Mouse (Mus musculus): Measurements from ENCODE around the gene Gata5. TPM values are rescaled to one million over a fixed set of nuclear protein-coding genes. Genes with fewer than 3 reads are reported as not detected.

Gata5 gene
- not detected for polyA plus RNA-seq (2017; shearing (Covaris generic))

GRCm38 (mm10) chr2:180334551-180334986 is at the start of gene Gata5:
TSS of gene Gata5 (minus strand) at chr2:180334699.

GRCm38 (mm10) chr2:180289440-180290108 is 44.9 kb downstream of the Gata5 start, which contains the start of gene Rbbp8nl:
TSS of gene Rbbp8nl (minus strand) at chr2:180289879.

Other genes with a start within 250 kb of the Gata5 start
- not detected for gene Hrh3, start 230.2 kb downstream of the Gata5 start, polyA plus RNA-seq (2017; shearing (Covaris generic))
- gene Osbpl2, start 215.4 kb downstream of the Gata5 start, polyA plus RNA-seq (2017; shearing (Covaris generic)) = 44.2 TPM
- gene Adrm1, start 163.2 kb downstream of the Gata5 start, polyA plus RNA-seq (2017; shearing (Covaris generic)) = 158 TPM
- gene Lama5, start 108.8 kb downstream of the Gata5 start, polyA plus RNA-seq (2017; shearing (Covaris generic)) = 0.47 TPM
- gene Rps21, start 77.3 kb downstream of the Gata5 start, polyA plus RNA-seq (2017; shearing (Covaris generic)) = 936 TPM
- gene Cables2, start 61.2 kb downstream of the Gata5 start, polyA plus RNA-seq (2017; shearing (Covaris generic)) = 1.7 TPM
- 0.24 TPM for gene Rbbp8nl, start 44.8 kb downstream of the Gata5 start, polyA plus RNA-seq (2017; shearing (Covaris generic))
- gene Slco4a1, start 121.5 kb upstream of the Gata5 start, polyA plus RNA-seq (2017; shearing (Covaris generic)) = 1.7 TPM
- not detected for gene Ntsr1, start 165.3 kb upstream of the Gata5 start, polyA plus RNA-seq (2017; shearing (Covaris generic))
- 42.1 TPM for gene Mrgbp, start 246.6 kb upstream of the Gata5 start, polyA plus RNA-seq (2017; shearing (Covaris generic))